Mouse (Mus musculus) brown adipose tissue, adult 24 weeks (tissue): ENCODE data around the gene Ramp1. TPM values are rescaled to one million over a fixed set of nuclear protein-coding genes. Genes with fewer than 3 reads are reported as not detected.

Experiments
- H3K27ac ChIP-seq: fragments of 200-500 bp; replicated peaks from 2 replicates; pipeline ENCODE4 v1.5.1; 2012; ENCODE audit warnings: low read depth, mild to moderate bottlenecking, low read length
- H3K4me1 ChIP-seq: fragments of 200-500 bp; 2 replicates; pipeline ENCODE4 v1.6.1; 2012; ENCODE audit warnings: low read length, mixed read lengths; ENCODE audit not compliant: control insufficient read depth, insufficient read depth, insufficient read length
- H3K4me3 ChIP-seq: fragments of 200-500 bp; 2 replicates; pipeline ENCODE4 v1.5.1; 2012; ENCODE audit warnings: low read depth, mild to moderate bottlenecking, low read length, moderate library complexity; ENCODE audit not compliant: insufficient read depth
- polyA plus RNA-seq: library from polyadenylated mRNA; stranded (reverse); fragments of >200 nt; gene quantifications from 2 replicates; pipeline ENCODE4 v1.2.4, GENCODE M21; 2012; ENCODE audit not compliant: missing spikeins, insufficient read depth, insufficient read length

Ramp1 gene
- polyA plus RNA-seq, result 1.5 and 2.8 TPM in 2 replicates

DNA sequence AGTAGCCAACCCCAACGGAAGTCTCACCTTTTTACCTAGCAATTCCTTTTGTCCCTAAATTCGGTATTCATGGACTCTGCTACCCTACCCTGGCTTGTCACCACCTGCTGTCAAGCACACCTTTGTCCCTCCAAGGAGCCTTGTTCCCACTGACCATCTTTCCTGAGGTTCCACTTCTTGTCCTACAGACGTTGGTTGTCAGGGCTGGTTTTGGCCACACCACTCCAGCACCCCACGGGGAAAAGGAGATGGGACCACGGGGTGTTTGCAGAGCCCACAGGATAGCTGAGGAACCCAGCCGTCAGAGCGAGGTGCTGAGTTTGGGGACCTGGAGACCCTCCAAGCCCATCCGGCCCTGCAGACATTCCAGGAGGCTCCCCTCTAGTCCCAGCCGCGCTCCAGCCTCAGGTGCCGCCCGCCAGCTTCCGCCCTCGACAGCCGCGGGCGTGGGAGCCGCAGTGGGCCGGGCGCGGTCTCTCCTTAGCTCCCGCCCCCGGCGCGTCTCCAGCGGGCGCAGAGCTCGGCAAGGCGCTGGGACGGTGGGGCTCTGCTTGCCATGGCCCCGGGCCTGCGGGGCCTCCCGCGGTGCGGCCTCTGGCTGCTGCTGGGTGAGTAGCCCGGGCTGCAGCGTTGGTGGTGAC, at the start of gene Ramp1:
Gene Ramp1 (plus strand): TSS at position 290 of the 641 bp plus-strand sequence.
- Histone ChIP-seq H3K4me3 (peak within 1 kb of the TSS; percentile 42; the same call in 1 of the 2 replicates), H3K27ac (no peak within 1 kb of the TSS), H3K4me1 (no peaks in the 10 kb centered on the region)

DNA sequence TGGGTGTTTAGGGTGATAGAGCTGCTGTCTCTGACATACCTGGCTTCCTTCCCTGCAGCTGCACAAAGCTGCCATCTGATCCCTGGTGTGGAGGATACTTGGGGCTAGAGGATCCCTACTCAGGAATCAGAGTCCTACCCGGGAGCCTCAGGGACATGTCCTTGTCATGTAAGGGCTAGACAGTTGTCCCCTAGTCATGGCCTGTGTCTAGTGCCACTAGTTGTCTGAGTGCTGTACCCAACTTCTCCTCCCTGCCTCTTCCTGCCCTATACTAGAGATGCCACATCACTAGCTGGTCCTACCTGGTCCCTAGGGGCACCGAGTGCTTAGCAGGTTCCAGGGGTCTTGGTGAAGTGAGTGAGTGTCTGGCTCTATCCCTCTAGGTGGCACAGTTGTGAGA, 42.6 kb upstream of the Ramp1 start:
- Histone ChIP-seq H3K4me1 (no peaks in the 10 kb centered on the region), H3K27ac (no peak overlapping the region), H3K4me3 (no peak overlapping the region)

DNA sequence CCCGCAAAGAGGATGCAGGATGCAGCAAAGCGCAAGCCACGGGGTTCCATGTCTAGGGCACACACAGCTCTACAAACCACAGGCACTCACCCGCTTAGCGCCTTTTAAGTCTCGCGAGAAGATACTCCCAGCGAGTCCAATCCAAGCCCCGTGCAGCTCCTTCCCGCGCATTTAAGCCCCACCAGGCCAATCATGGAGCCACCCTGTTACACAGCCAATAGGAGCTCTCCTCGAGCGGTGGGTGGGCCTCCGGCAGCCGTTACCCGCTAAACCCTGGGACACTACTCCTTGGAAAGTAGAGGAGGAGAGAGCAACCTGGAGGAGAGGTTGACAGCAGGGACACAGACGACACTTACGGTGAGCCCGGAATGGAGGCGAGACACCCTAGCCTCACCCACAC, 34.8 kb upstream of the Ramp1 start, which contains the start of gene Rbm44:
Gene Rbm44 (plus strand): TSS at position 277 of the 400 bp plus-strand sequence.
- Histone ChIP-seq H3K4me1 (no peaks in the 10 kb centered on the region), H3K4me3 (no peak within 1 kb of the TSS), H3K27ac (no peak within 1 kb of the TSS)

DNA sequence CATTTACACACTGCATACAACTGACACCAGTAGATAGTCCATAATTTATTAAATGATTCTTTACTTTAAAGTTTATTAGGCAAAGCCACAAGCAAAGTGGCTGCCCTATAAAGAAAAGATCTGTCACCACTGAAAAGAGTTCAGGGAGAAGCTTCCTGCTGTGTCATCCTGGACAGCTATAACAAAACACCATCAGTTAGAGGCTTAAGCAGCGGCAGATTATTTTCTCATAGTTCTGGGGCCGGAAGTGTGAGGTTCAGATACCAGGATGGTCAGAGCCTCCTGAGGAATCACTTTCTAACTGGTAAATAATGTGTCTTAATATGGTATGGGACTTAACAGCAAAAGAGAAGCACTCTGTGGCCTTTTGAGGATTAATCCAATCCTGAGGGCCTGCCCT, 28.1 kb upstream of the Ramp1 start:
- no peaks in the 10 kb centered on the region for H3K4me1 ChIP-seq
- H3K4me3 ChIP-seq, result no peak overlapping the region
- no peak overlapping the region for H3K27ac ChIP-seq

DNA sequence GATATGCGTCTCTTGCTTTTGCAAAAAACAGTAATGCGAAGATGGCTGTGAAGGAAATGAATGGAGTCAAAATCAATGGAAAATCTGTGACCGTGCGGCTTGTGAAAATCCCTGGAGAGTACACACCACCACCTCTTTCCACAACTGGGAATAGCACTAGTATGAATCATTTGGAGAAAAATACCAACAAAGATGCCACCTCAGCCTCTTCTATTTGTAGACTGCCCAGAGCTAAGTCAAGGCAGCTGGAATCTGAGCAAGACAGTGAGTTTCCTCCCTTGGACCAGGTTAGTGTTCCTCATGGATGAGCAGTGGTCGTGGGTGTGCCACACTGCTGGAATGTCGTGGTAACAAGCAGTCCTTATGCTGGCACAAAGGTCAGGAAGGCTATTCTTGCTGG, 12.8 kb upstream of the Ramp1 start:
- H3K4me3 ChIP-seq, result no peak overlapping the region
- no peaks in the 10 kb centered on the region for H3K4me1 ChIP-seq
- H3K27ac ChIP-seq, result no peak overlapping the region

DNA sequence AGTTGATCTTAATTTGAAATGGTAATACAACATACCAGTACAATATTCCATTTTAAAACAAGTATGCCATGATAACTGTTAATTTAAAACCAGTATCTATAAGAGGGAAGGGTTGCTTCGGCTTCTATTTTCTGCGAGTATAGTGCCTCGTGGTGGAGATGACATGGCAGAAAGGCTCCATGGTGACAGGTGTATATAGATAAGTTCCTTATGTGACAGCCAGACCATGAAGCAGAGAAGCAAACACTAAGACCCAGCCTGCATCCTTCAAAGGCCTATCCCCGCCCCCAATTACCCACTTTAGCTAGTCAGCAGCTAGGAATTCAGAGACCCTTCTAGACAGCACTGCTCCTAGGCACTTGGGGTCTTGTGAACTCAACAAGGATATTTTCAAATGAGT, 10.5 kb upstream of the Ramp1 start:
- no peak overlapping the region for H3K4me3 ChIP-seq
- no peaks in the 10 kb centered on the region for H3K4me1 ChIP-seq
- no peak overlapping the region for H3K27ac ChIP-seq

DNA sequence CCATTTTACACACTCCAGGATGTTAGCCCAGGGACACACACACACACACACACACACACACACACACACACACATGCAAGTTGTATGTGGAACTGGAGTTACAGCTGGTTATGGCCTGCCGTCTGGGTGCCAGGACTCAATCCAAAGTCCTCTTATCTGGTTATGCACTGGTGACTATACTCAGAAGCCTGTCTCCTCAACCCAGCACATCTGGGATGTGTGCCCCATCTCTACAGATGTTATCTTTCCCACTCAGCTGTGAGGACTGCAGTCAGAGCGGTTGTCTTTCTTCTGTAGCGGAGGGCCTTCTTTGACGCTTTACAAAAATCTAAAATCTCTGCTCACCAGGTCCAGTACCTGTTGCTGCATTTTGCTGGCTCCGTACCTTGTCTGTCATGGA, 4.8 kb upstream of the Ramp1 start:
- no peaks in the 10 kb centered on the region for H3K4me1 ChIP-seq
- H3K27ac ChIP-seq, result no peak overlapping the region
- H3K4me3 ChIP-seq, result no peak overlapping the region

DNA sequence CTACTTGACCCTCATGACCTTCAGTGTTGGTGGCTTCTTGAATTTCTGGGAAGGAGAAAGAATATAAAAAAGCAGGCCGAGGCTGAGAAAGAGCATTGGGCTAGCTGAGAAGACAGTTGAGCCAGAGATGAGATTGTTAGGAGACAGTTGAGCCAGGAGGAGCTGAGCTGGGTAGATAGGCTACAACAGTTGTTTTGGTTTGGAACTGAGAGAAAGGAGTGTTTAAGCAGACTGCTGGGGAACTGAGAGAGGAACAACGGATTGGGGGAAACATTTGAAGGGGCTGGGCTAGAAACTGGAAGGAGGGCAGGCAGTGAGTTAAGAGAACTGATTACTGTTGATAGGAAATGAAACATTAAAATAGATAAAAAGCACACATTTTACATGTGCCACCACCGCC, 3.6 kb upstream of the Ramp1 start:
- Histone ChIP-seq H3K4me1 (no peaks in the 10 kb centered on the region), H3K4me3 (no peak overlapping the region), H3K27ac (no peak overlapping the region)

DNA sequence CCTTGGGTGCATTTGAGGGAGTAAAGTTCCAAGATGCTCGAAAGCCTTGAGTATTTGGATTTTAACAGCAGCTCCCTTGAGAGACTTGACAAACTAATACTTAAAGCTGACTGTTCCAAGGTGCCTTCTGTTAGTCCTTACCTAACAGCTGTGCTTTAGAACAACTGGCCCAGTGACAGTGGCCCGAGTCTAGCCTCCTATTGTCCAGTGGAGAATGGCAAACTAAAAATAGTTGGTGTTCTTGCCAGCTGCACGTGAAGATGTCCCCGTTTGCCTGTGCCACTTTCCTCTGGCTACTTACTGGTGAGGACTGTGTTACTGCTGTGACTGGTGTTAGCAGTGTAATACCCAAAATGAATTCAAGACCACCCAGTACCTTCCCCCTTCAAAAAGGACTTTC, 2.8 kb upstream of the Ramp1 start:
- H3K4me1 ChIP-seq, result no peaks in the 10 kb centered on the region
- no peak overlapping the region for H3K4me3 ChIP-seq
- no peak overlapping the region for H3K27ac ChIP-seq

DNA sequence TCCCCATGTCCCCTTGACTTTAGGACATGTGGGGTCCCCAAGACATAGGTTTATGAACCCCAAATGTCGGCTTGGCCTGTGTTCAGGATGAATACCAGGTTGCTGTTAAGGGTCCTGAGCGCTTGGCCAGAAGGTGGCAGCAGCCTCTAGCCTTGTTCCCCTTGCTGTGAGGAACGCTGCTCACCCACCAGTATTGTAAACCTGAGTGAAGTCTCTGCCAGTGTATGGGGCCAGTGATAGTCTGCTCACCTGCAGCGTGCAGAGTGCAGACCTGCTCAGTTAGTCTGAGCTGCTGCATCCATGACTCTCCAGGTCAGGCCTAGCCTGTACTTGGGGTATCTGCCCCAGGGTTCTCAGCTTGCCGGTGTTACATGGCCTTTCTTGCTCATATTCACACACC, 536 bp upstream of the Ramp1 start:
- Histone ChIP-seq H3K4me1 (no peaks in the 10 kb centered on the region), H3K27ac (no peak overlapping the region), H3K4me3 (no peak overlapping the region)

DNA sequence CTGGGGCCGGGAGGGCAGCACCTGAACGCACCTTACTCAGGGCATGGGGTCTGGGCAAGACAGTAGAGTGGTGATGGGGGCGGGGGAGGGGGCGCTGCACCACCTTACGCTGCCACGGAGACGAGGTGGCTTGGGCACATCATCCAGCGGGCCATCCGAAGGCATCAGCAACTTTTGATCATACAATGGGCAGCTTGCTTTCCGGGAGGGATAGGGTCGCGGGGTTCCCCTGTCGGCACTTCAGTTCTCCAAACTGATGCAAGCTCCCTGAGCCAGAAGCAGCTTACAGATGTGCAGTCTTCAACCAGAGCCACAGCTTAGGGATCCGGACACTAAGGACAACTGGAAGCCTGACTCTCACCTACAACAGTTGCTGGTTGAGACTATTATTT, 548 bp downstream of the Ramp1 start:
- Histone ChIP-seq H3K4me3 (peak overlapping the region; percentile 42; the same call in 1 of the 2 replicates), H3K4me1 (no peaks in the 10 kb centered on the region), H3K27ac (no peak overlapping the region)

DNA sequence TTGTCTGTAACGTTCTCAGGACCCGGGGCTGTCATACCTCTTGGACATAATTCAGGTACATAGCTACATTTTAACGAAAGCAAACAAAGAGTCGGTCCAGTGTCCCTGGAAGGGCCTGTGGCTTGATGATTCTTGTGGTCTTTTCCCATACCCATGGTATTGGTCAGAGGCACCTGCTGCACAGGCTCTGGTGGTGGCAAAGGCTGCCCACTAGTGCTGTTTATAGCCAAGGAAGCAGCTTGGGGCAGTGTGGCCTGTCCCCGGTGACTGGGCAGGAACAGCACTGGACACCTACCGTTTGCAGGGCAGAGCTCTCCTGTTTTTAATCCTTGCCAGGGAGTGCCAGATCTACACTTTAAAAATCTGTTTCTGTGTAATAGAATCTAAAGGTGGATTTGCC, 1.1 kb downstream of the Ramp1 start:
- H3K4me3 ChIP-seq, result 0 out of 2 replicates have a peak overlapping the region, but pooled peaks have one; percentile 42
- no peaks in the 10 kb centered on the region for H3K4me1 ChIP-seq
- no peak overlapping the region for H3K27ac ChIP-seq

DNA sequence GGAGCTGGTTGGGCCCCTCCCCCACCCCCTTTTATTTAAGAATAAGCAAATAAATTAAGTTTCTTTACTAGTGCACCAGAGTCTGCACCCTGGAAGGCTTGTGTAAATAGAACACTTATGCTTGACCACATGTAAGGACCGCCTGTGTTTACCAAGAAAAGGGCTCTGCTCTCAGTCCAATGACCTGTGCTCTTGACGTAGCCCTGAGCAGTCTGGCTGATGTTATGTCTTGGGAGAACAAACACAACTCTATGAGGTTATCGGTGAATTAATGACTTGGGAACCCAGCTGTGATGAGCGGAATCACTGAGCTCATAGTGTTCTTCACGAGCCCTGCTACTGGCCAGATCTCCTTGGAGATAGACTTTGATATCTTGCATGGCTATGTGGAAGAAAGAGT, 1.6 kb downstream of the Ramp1 start:
- Histone ChIP-seq H3K27ac (no peak overlapping the region), H3K4me3 (no peak overlapping the region), H3K4me1 (no peaks in the 10 kb centered on the region)

DNA sequence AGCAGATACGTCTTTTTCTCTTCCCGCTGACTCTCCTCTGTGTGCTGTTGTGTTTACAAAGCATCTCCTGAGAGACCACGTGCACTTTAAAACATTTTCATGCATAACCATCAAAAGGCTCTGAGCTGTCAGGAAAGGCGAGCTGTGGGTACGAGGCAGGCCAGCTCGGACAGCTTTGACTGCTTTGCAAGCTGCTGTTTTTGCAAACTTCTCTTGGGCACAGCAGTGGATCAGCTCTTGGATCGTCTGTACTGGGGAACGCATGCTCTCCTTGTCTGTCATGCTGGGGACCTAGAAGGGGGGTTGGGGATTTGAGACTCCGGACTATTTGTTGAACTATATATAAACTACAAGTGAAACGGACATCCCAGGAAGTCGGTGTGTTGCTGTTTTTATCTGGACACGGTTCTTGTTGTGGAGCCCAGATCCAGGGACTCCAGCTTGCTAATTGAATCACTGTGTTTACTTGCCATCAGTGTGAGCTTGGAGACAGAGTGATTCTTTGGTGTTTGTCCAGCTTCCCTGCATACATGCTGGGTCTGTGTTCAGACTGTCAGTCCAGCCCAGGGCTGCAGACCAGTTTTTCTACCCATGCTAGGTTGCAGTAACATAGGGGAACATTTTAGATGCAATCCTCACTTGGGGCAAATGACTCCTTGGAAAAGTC, 2.3 kb downstream of the Ramp1 start:
- Histone ChIP-seq H3K27ac (no peak overlapping the region), H3K4me1 (no peaks in the 10 kb centered on the region), H3K4me3 (no peak overlapping the region)

DNA sequence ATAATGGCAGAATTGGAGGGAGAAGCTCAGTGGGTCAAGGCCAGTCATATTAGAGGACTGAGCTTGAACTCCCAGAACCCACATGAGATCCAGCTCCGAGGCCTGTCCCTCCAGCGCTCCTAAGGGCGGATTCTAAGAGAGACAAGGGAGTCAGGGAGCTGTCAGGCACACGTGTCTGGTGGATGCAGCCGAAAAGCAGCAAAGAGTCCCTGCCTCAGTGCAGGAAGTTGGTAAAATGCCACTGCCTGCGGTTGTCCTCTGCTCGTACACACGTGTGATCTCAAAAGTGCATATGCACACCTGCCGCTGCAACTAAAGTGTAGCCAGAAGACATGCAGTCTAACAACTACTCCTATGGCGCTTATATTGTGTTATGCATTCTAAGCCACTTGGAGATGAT, 3.7 kb downstream of the Ramp1 start:
- no peaks in the 10 kb centered on the region for H3K4me1 ChIP-seq

DNA sequence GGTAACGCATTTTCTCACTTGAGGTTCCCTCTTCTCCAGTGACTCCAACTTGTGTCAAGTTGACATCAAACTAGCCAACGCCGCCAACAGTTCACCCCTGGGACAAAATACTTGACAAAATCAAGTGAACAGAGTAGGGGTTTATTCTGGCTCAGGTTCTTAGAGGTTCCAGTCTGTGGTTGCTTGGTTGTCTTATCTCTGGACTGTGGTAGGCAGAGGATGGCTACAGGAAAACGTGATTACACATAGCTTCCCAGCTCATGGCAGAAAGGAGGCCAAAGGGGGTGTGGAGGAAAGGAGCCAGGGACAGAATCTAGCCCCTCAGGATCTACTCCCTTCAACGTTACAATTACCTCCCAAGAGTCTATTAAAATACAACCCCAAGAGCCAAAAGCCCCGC, 7.1 kb downstream of the Ramp1 start:
- Histone ChIP-seq H3K27ac (no peak overlapping the region), H3K4me3 (no peak overlapping the region)

More for the DNA sequence above, 3.7 kb downstream of the Ramp1 start:
- Histone ChIP-seq H3K27ac (no peak overlapping the region), H3K4me3 (no peak overlapping the region)

More for the DNA sequence above, 7.1 kb downstream of the Ramp1 start:
- H3K4me1 ChIP-seq, result no peaks in the 10 kb centered on the region
